9 mouse cellular contexts compared by ENCODE assay signal in genomic region chr14:121964990-121965389, GRCm38 (mm10). TPM values are rescaled to one million over a fixed set of nuclear protein-coding genes. Genes with fewer than 3 reads are reported as not detected.
DNase-seq lines count a peak whose midpoint lies in the region; ATAC-seq and TF ChIP-seq lines count a peak whose summit lies in the region.
"Had no signal": no experiment of that assay in that cellular context is flagged by ENCODE, and none has a peak within 500 bp of the region (broad histone marks: within the 10 kb centered on the region; RNA-seq: fewer than 3 reads in every experiment).

Gene Gpr183 (minus strand): TSS chr14:121965195.

- no peak for TF ChIP-seq POLR2A in small intestine, adult 2 months (IDR thresholded peaks at IDR 0.05; ENCODE audit: low read depth, low read length)

- TF ChIP-seq CTCF in small intestine, adult 2 months (IDR thresholded peaks at IDR 0.05; ENCODE audit: extremely low read depth, insufficient read length, insufficient replicate concordance, low read depth, low read length), result no peak

- H3K27me3 ChIP-seq in small intestine, adult 2 months (ENCODE audit: control insufficient read depth, insufficient read depth, low read length), result no peaks in the 10 kb centered on the region

- 58% methylated on average over 6 of the region's 6 CpGs for WGBS in small intestine, adult 2 months

- H3K27ac ChIP-seq in small intestine, adult 2 months (ENCODE audit: insufficient read depth, low read depth, low read length), result peak within 1 kb of the TSS; percentile 44

- peaks cover 1% of the 10 kb centered on the region; the same call in 1 of the 2 replicates for H3K36me3 ChIP-seq in small intestine, adult 2 months (ENCODE audit: control insufficient read depth, insufficient read depth, low read length)

- peak; percentile 26 for DNase-seq in embryo, embryonic 10.5 days (ENCODE audit: low spot score)
- DNase-seq in embryo, embryonic 11 days, result no peak
- DNase-seq in lung, postnatal 25 days (ENCODE audit: low spot score), result peak; percentile 29
- DNase-seq in lung, postnatal 4 days, result no peak
- peak; percentile 87 for DNase-seq in induced T-regulatory cell, adult 2 months (ENCODE audit: low read depth)
- DNase-seq in kidney, postnatal 14 days, result no peak
- DNase-seq: gastrocnemius, postnatal 14 days had no signal

- no peak for ATAC-seq in megakaryocyte-erythroid progenitor cell, adult 5-6 weeks (replicated peaks; ENCODE audit: low FRiP score, low TSS enrichment, poor library complexity, severe bottlenecking)

- H3K4me3 ChIP-seq in small intestine, adult 2 months (ENCODE audit: low read depth, low read length), result no peak within 1 kb of the TSS; the same call in 1 of the 2 replicates

- H3K4me1 ChIP-seq in small intestine, adult 2 months (ENCODE audit: control insufficient read depth, insufficient read depth, insufficient read length, low read length), result peaks cover 11% of the 10 kb centered on the region

RNA-seq across cellular contexts. Expression of gene Gpr183, which starts in this region (rescaled TPM):
- 1.3 and 1.8 TPM in 2 replicates for polyA plus RNA-seq in small intestine, adult 2 months (2012; rRNA removed)
- 0.52 TPM in 1 of 2 replicates, not detected in the other for total RNA-seq in megakaryocyte-erythroid progenitor cell, adult 5-6 weeks (2014; fragmentation: Nextera tagmentation)
- total RNA-seq in megakaryocyte-erythroid progenitor cell, adult 5-6 weeks (2017), result 0.94 and 2.7 TPM in 2 replicates

Comparison
In these comparisons a context has a peak if more than half of its experiments do, and no peak if none do; other contexts are left out.
1. DNase-seq: peak in embryo, embryonic 10.5 days (single experiment), lung, postnatal 25 days (single experiment) and induced T-regulatory cell, adult 2 months (single experiment); none in embryo, embryonic 11 days (single experiment), lung, postnatal 4 days (0 of 2) and kidney, postnatal 14 days (single experiment).